Mouse (Mus musculus) liver, adult 2 months (tissue): ENCODE measurements around the gene Grap. TPM values are rescaled to one million over a fixed set of nuclear protein-coding genes. Genes with fewer than 3 reads are reported as not detected.

Experiments
- DNase-seq: peaks from one replicate; pipeline ENCODE4 v3.0.0-alpha.2; 2011; ENCODE audit warnings: low read depth, low spot score; ENCODE audit errors: extremely low read depth
- H3K27ac ChIP-seq: fragments of 200-500 bp; replicated peaks from 2 replicates; pipeline ENCODE4 v1.5.1; 2012; ENCODE audit warnings: low read depth, mild to moderate bottlenecking, control low read depth, inconsistent platforms, low read length; ENCODE audit not compliant: insufficient read depth
- H3K27me3 ChIP-seq: fragments of 200-500 bp; 2 replicates; pipeline ENCODE4 v1.6.1; 2012; ENCODE audit warnings: mild to moderate bottlenecking, moderate library complexity, low read length, inconsistent platforms; ENCODE audit not compliant: control insufficient read depth, insufficient read depth
- H3K36me3 ChIP-seq: fragments of 200-500 bp; 2 replicates; pipeline ENCODE4 v1.6.1; 2012; ENCODE audit warnings: low read length, inconsistent platforms; ENCODE audit not compliant: control insufficient read depth, insufficient read depth
- H3K4me1 ChIP-seq: fragments of 200-500 bp; 2 replicates; pipeline ENCODE4 v1.6.1; 2011; ENCODE audit warnings: low read length; ENCODE audit not compliant: control insufficient read depth, insufficient read depth
- H3K4me3 ChIP-seq: fragments of 200-500 bp; 2 replicates; pipeline ENCODE4 v1.5.1; 2011; ENCODE audit warnings: low read depth, mild to moderate bottlenecking, control low read depth, low read length, moderate library complexity; ENCODE audit not compliant: insufficient read depth
- H3K79me2 ChIP-seq: fragments of 200-500 bp; 2 replicates; pipeline ENCODE4 v1.6.1; 2012; ENCODE audit warnings: inconsistent platforms, mild to moderate bottlenecking, low read length, moderate library complexity; ENCODE audit not compliant: control insufficient read depth, insufficient read depth
- H3K9ac ChIP-seq: fragments of 200-500 bp; 2 replicates; pipeline ENCODE4 v1.6.1; 2012; ENCODE audit warnings: low read depth, mild to moderate bottlenecking, control low read depth, inconsistent platforms, low read length
- CTCF ChIP-seq: fragments of 200-500 bp; IDR thresholded peaks from 2 replicates; pipeline ENCODE4 v1.5.1; 2011; ENCODE audit warnings: low read depth, low read length, control low read depth
- POLR2A ChIP-seq: fragments of 200-500 bp; IDR thresholded peaks from 2 replicates; pipeline ENCODE4 v1.6.1; 2011; ENCODE audit warnings: low read length, control low read depth; ENCODE audit not compliant: insufficient read depth; ENCODE audit errors: extremely low read depth
- WGBS: fragments of 180-500 bp; shearing (Covaris S2); methylation state at CpG from one replicate; pipeline ENCODE4 v1.1.7; 2018; 5-methylcytosine and 5-hydroxymethylcytosine counted together
- polyA plus RNA-seq: library from polyadenylated mRNA; depleted of rRNA; stranded (reverse); fragments of >200 nt; gene quantifications from 2 replicates; pipeline ENCODE4 v1.2.3, GENCODE M21; 2012
- total RNA-seq: library from RNA; depleted of rRNA; stranded (reverse); fragments of >200 nt; gene quantifications from 2 replicates; pipeline ENCODE4 v1.2.3, GENCODE M21; 2014

The Grap gene
- total and polyA plus RNA-seq, 2 experiments = 3.4 to 3.8 TPM

GRCm38 (mm10) chr11:61671781-61672383, 18.8 kb downstream of the Grap start:
- TF ChIP-seq CTCF (no peak), POLR2A (no peak)
- Histone ChIP-seq H3K27me3 (no peaks in the 10 kb centered on the region), H3K27ac (no peak overlapping the region), H3K4me1 (no peaks in the 10 kb centered on the region), H3K79me2 (no peaks in the 10 kb centered on the region), H3K9ac (no peak overlapping the region), H3K36me3 (no peaks in the 10 kb centered on the region), H3K4me3 (no peak overlapping the region)
- no peak for DNase-seq
- 75% methylated on average over 19 of the region's 19 CpGs for whole genome bisulfite sequencing

- DNase-seq = no peak
- 44% methylated on average over 8 of the region's 8 CpGs for WGBS
- H3K27me3 ChIP-seq = no peaks in the 10 kb centered on the region
Observed at GRCm38 (mm10) chr11:61673686-61674085, 20.6 kb downstream of the Grap start.

GRCm38 (mm10) chr11:61674151-61674838, 21.2 kb downstream of the Grap start:
- Histone ChIP-seq H3K27me3 (no peaks in the 10 kb centered on the region), H3K27ac (no peak overlapping the region), H3K9ac (no peak overlapping the region), H3K4me1 (no peaks in the 10 kb centered on the region), H3K36me3 (no peaks in the 10 kb centered on the region), H3K4me3 (no peak overlapping the region), H3K79me2 (no peaks in the 10 kb centered on the region)
- no peak for TF ChIP-seq CTCF
- no peak for TF ChIP-seq POLR2A
- 52% methylated on average over 19 of the region's 19 CpGs for WGBS
- no peak for DNase-seq

More at GRCm38 (mm10) chr11:61673686-61674085, 20.6 kb downstream of the Grap start:
- Histone ChIP-seq H3K4me3 (no peak overlapping the region), H3K79me2 (no peaks in the 10 kb centered on the region), H3K27ac (no peak overlapping the region), H3K36me3 (no peaks in the 10 kb centered on the region), H3K9ac (no peak overlapping the region), H3K4me1 (no peaks in the 10 kb centered on the region)
- TF ChIP-seq POLR2A (no peak), CTCF (peak; percentile 65)

- H3K9ac ChIP-seq = no peak overlapping the region
- no peak overlapping the region for H3K27ac ChIP-seq
- H3K79me2 ChIP-seq = no peaks in the 10 kb centered on the region
- H3K36me3 ChIP-seq = no peaks in the 10 kb centered on the region
- DNase-seq = no peak
- no peaks in the 10 kb centered on the region for H3K27me3 ChIP-seq
- TF ChIP-seq CTCF = peak; percentile 32; the same call in 1 of the 2 replicates
- TF ChIP-seq POLR2A = no peak
- 44% methylated on average over 8 of the region's 8 CpGs for WGBS
- no peaks in the 10 kb centered on the region for H3K4me1 ChIP-seq
- no peak overlapping the region for H3K4me3 ChIP-seq
Observed at GRCm38 (mm10) chr11:61674839-61675159, 21.7 kb downstream of the Grap start.

- H3K4me3 ChIP-seq = no peak overlapping the region
- H3K4me1 ChIP-seq = no peaks in the 10 kb centered on the region
- no peak overlapping the region for H3K9ac ChIP-seq
- WGBS = 72% methylated on average over 2 of the region's 2 CpGs
- H3K79me2 ChIP-seq = no peaks in the 10 kb centered on the region
- no peak overlapping the region for H3K27ac ChIP-seq
- DNase-seq = no peak
- no peaks in the 10 kb centered on the region for H3K27me3 ChIP-seq
- H3K36me3 ChIP-seq = no peaks in the 10 kb centered on the region
- no peak for TF ChIP-seq CTCF
- TF ChIP-seq POLR2A = no peak
Observed at GRCm38 (mm10) chr11:61675332-61675731, 22.3 kb downstream of the Grap start.

- no peaks in the 10 kb centered on the region for H3K36me3 ChIP-seq
- no peak overlapping the region for H3K9ac ChIP-seq
- no peak for DNase-seq
- no peak overlapping the region for H3K4me3 ChIP-seq
- H3K79me2 ChIP-seq = no peaks in the 10 kb centered on the region
- no peaks in the 10 kb centered on the region for H3K27me3 ChIP-seq
- no peaks in the 10 kb centered on the region for H3K4me1 ChIP-seq
- no peak for TF ChIP-seq POLR2A
- no peak for TF ChIP-seq CTCF
- H3K27ac ChIP-seq = no peak overlapping the region
- WGBS = 95% methylated on average over 7 of the region's 7 CpGs
Observed at GRCm38 (mm10) chr11:61676216-61676854, 23.3 kb downstream of the Grap start.
